Mouse (Mus musculus) ES-Bruce4 (cell line): ENCODE measurements around the gene Hoxa13. TPM values are rescaled to one million over a fixed set of nuclear protein-coding genes. Genes with fewer than 3 reads are reported as not detected.
A peak's percentile ranks its signal among the peaks of the same experiment; 100 is the strongest.

Experiments used
- H3K27ac ChIP-seq: 2 replicates; pipeline ENCODE4 v1.5.1; 2012; ENCODE audit warnings: low read length, inconsistent platforms; ENCODE audit not compliant: insufficient read depth
- H3K27me3 ChIP-seq: 2 replicates; pipeline ENCODE4 v1.6.1; 2012; ENCODE audit warnings: mild to moderate bottlenecking, low read length, inconsistent platforms; ENCODE audit not compliant: control insufficient read depth, poor library complexity, insufficient read depth, severe bottlenecking
- H3K36me3 ChIP-seq: 2 replicates; pipeline ENCODE4 v1.6.1; 2012; ENCODE audit warnings: inconsistent platforms, mild to moderate bottlenecking, low read length, moderate library complexity; ENCODE audit not compliant: control insufficient read depth, poor library complexity, insufficient read depth, severe bottlenecking
- H3K4me1 ChIP-seq: one replicate; pipeline ENCODE4 v1.8.1; 2011; ENCODE audit warnings: low read length; ENCODE audit not compliant: control insufficient read depth, insufficient read depth
- H3K4me3 ChIP-seq: 2 replicates; pipeline ENCODE4 v1.5.1; 2011; ENCODE audit warnings: low read depth, mild to moderate bottlenecking, low read length
- H3K9ac ChIP-seq: 2 replicates; pipeline ENCODE4 v1.6.1; 2012; ENCODE audit warnings: low read depth, mild to moderate bottlenecking, inconsistent platforms; ENCODE audit not compliant: poor library complexity, severe bottlenecking
- H3K9me3 ChIP-seq: replicated peaks from 2 replicates; pipeline ENCODE4 v1.6.1; 2012; ENCODE audit warnings: mild to moderate bottlenecking, low read length, inconsistent platforms; ENCODE audit not compliant: control insufficient read depth, poor library complexity, insufficient read depth, severe bottlenecking
- CTCF ChIP-seq: IDR thresholded peaks from one replicate; pipeline ENCODE4 v1.8.1; 2011; ENCODE audit warnings: low read depth, low read length
- EP300 ChIP-seq: IDR thresholded peaks from 2 replicates; pipeline ENCODE4 v1.6.1; 2011; ENCODE audit warnings: low read depth, low read length; ENCODE audit not compliant: insufficient read depth
- POLR2A ChIP-seq: IDR thresholded peaks from one replicate; pipeline ENCODE4 v1.8.1; 2011; ENCODE audit warnings: low read length; ENCODE audit not compliant: insufficient read depth
- polyA plus RNA-seq: library from polyadenylated mRNA; stranded (reverse); fragments of >200 nt; gene quantifications from 2 replicates; pipeline ENCODE4 v1.2.4, GENCODE M21; 2011; ENCODE audit warnings: low read depth; ENCODE audit not compliant: missing spikeins, insufficient read depth, insufficient read length

Gene Hoxa13
- polyA plus RNA-seq, 1 experiment: 0.25 TPM

DNA sequence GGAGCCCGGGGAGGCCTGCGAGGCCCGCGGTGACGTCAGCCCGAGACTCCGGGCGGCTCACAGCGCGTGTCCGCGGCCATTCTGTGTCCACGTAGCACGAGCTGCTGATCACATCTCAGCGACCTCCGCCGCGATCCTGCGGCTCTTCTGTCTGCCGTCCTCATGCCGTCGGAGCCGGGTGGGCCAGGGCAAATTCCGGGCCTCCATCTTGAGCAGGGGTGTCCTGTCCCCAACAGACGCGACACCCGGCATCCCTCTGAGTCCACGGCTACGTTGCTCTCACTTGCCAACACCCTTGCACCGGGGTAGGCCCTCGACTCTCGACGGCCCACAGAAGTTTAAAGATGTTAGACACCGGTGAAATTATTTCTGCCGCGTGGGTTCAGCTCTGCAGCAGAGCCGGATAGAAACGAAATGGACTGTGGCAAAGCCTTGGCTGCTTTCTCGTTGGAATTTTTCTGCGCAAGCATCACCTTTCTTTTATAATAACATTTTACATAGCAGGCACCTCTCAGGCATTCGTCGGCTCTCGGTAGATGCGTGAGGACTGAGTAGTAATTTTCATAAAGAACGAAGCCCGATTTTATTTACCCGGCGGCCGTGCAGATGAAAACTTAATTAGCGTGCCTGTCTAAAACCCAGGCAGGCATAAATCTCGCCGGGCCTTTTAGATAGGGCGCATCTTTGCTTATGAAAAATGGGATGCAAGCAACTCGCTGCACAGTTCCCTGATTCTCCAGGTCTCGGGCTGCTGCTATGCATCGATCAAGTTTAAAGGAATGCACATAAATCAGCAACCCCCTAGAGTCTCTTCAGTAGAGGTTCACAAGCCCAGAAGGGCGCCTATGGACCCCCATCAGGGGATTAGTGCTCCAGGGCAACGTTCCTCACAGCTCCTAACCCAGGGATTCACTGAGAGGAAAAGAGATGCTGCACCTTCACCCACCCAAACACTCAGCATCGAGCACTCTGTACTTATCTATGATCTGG, 6.9 kb downstream of the Hoxa13 start:
- Histone ChIP-seq H3K9ac (no peak overlapping the region), H3K4me1 (no peaks in the 10 kb centered on the region), H3K4me3 (0 out of 2 replicates have a peak overlapping the region, but pooled peaks have one; percentile 27), H3K27ac (no peak overlapping the region), H3K36me3 (no peaks in the 10 kb centered on the region), H3K27me3 (peaks cover 43% of the 10 kb centered on the region), H3K9me3 (no peaks in the 10 kb centered on the region)
- TF ChIP-seq POLR2A (no peak), EP300 (no peak), CTCF (no peak)

DNA sequence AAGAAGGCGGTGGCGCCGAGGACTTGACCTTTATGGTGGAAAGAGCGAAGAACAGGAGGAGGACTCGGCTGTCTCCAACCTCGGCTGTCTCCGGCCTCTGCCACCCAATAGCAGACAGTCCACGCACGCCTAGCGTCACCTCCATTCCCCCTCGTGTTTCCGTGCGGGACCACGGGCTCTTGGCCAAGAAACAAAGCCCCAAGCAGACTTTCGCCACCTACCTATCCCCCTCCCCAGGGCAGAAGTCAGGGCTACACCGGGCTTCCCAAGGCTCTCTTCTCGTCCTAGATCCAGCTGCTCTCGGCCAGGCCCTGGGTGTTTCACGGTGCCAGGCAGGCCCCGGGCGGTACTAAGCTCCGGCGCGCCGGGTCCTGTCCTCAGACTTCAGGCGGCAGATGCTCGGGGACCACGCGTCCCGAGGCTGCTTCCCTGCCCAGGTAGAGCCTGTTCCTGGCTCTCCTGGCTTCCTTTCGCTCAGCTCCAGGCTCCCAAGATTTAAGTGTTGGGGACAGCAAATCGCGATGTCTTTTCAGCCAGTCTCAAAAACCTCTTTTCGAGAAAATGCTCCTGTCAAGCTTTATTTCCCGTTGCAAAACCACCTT, 7.8 kb downstream of the Hoxa13 start:
- no peaks in the 10 kb centered on the region for H3K36me3 ChIP-seq
- H3K9ac ChIP-seq: no peak overlapping the region
- no peaks in the 10 kb centered on the region for H3K4me1 ChIP-seq
- no peak for TF ChIP-seq EP300
- H3K27me3 ChIP-seq: peaks cover 45% of the 10 kb centered on the region
- H3K9me3 ChIP-seq: no peaks in the 10 kb centered on the region
- no peak overlapping the region for H3K27ac ChIP-seq
- no peak overlapping the region for H3K4me3 ChIP-seq

- no peaks in the 10 kb centered on the region for H3K4me1 ChIP-seq
- no peaks in the 10 kb centered on the region for H3K9me3 ChIP-seq
- H3K27me3 ChIP-seq: peaks cover 49% of the 10 kb centered on the region
- no peak overlapping the region for H3K9ac ChIP-seq
- no peak overlapping the region for H3K27ac ChIP-seq
- H3K4me3 ChIP-seq: no peak overlapping the region
- no peaks in the 10 kb centered on the region for H3K36me3 ChIP-seq
- no peak for TF ChIP-seq CTCF
- TF ChIP-seq EP300: no peak
- TF ChIP-seq POLR2A: no peak
Observed at GRCm38 (mm10) chr6:52252016-52252774, 8.5 kb downstream of the Hoxa13 start.

DNA sequence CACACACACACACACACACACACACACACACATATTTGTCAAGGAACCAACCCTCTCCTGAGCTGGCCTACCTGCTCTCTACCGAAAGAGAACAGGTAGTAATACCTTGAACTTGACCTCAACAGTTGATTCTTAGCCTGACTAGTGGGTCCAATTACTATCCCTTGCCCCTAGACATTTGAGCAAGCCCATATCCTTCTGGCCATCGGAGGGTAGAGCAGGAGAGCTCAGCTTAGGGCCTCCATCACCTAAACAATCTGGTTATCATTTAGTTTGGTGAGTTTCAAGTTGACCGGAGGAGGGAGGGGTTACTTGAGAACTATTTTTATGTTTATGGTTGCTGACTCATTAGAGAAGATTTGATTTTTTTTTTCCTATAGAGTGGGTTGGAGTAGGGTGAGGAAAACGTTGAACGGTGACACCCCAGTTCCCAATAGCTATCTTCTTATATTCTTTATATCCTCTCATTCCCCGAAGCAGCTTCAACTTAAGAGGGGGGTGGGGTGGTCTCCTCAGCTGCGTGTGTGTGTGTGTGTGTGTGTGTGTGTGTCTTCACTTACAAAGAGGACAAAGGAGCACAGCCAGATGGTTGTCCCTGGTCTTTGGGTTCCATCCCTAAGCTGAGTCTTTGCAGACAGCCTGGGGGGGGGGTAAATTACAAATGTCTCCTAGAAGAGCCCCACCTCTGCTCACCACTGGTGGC, 9.4 kb downstream of the Hoxa13 start:
- no peaks in the 10 kb centered on the region for H3K4me1 ChIP-seq
- H3K9me3 ChIP-seq: no peaks in the 10 kb centered on the region
- no peak for TF ChIP-seq EP300
- no peak for TF ChIP-seq CTCF
- no peak for TF ChIP-seq POLR2A
- no peaks in the 10 kb centered on the region for H3K36me3 ChIP-seq
- no peak overlapping the region for H3K27ac ChIP-seq
- peaks cover 50% of the 10 kb centered on the region for H3K27me3 ChIP-seq
- no peak overlapping the region for H3K4me3 ChIP-seq
- H3K9ac ChIP-seq: no peak overlapping the region

DNA sequence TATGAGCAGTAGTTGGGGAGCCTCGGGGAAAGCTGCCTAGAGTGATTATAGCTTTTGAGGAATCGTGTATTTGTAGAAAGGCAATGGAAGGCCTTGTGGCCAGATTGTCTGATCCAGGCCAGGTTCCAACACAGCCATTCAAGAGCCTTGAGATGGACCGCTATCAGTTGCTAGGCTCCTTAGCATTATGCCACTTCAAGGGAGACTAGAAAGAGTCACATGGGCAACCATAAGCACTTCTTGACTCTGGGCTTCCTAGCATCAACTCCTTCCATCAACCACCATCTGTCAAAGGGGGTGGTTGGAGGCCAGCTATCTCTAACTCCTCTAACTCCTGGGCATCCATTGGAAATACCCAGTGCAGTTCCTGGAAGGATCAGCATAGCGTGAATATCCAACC, 10.9 kb downstream of the Hoxa13 start:
- Histone ChIP-seq H3K27ac (no peak overlapping the region), H3K27me3 (peaks cover 64% of the 10 kb centered on the region), H3K4me1 (no peaks in the 10 kb centered on the region), H3K9me3 (no peaks in the 10 kb centered on the region), H3K36me3 (no peaks in the 10 kb centered on the region), H3K9ac (no peak overlapping the region), H3K4me3 (no peak overlapping the region)
- no peak for TF ChIP-seq POLR2A
- no peak for TF ChIP-seq EP300
- no peak for TF ChIP-seq CTCF
